Mouse (Mus musculus) hindbrain, embryonic 12.5 days (tissue): ENCODE measurements around the gene Smlr1. TPM values are rescaled to one million over a fixed set of nuclear protein-coding genes. Genes with fewer than 3 reads are reported as not detected.

Experiments used
- ATAC-seq: fragments of 200-750 bp; cut with Nextera tagmentation; 2 replicates; pipeline ENCODE4 v1.8.0; 2017; ENCODE audit warnings: moderate TSS enrichment; ENCODE audit not compliant: low FRiP score
- H3K27ac ChIP-seq: fragments of 300-500 bp; sonication (generic); 2 replicates; pipeline ENCODE4 v1.5.1; 2016; ENCODE audit warnings: mild to moderate bottlenecking
- H3K27me3 ChIP-seq: fragments of 300-500 bp; sonication (generic); 2 replicates; pipeline ENCODE4 v1.6.1; 2016; ENCODE audit warnings: mild to moderate bottlenecking
- H3K36me3 ChIP-seq: fragments of 300-500 bp; sonication (generic); 2 replicates; pipeline ENCODE4 v1.6.1; 2016; ENCODE audit warnings: mild to moderate bottlenecking
- H3K4me1 ChIP-seq: fragments of 300-500 bp; sonication (generic); 2 replicates; pipeline ENCODE4 v1.6.1; 2016
- H3K4me2 ChIP-seq: fragments of 300-500 bp; sonication (generic); replicated peaks from 2 replicates; pipeline ENCODE4 v1.6.1; 2016; ENCODE audit warnings: mild to moderate bottlenecking
- H3K4me3 ChIP-seq: fragments of 300-500 bp; sonication (generic); 2 replicates; pipeline ENCODE4 v1.5.1; 2016; ENCODE audit warnings: mild to moderate bottlenecking
- H3K9ac ChIP-seq: fragments of 300-500 bp; sonication (generic); 2 replicates; pipeline ENCODE4 v1.6.1; 2016; ENCODE audit warnings: mild to moderate bottlenecking, moderate library complexity
- H3K9me3 ChIP-seq: fragments of 300-500 bp; sonication (generic); replicated peaks from 2 replicates; pipeline ENCODE4 v1.6.1; 2016; ENCODE audit warnings: mild to moderate bottlenecking
- WGBS: fragments of 180-500 bp; shearing (Covaris S2); methylation state at CpG from one replicate; pipeline ENCODE4 v1.1.7; 2016; 5-methylcytosine and 5-hydroxymethylcytosine counted together
- polyA plus RNA-seq: library from polyadenylated mRNA; unstranded; fragments of >200 nt; fragmentation: Nextera tagmentation; extraction: Ambion mirVana; gene quantifications from 2 replicates; pipeline ENCODE4 v1.2.1, GENCODE M21; 2016

Smlr1 gene
- polyA plus RNA-seq, 1 experiment from 2014 or later = not detected

DNA sequence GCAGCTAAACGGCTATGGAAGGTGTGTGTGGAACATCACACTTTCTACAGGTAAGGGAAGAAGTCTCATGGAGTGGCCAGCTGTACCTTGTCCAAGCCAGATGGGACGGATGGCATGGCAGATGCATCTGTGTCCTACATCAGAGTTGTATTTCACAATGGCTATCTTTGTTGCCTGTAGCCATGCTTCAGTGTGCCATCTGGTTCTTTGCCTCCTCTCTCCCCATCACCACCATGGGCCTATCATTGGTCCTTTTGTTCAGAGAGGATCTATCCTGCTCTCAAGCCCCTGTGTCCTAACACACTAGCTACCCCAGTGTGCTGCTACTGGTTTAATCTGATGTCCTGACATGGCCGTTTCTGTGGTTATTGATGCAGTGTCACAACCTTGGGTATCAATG lies 56.4 kb downstream of the Smlr1 start:
- Histone ChIP-seq H3K9ac (no peak overlapping the region), H3K9me3 (no peaks in the 10 kb centered on the region), H3K27ac (no peak overlapping the region), H3K27me3 (no peaks in the 10 kb centered on the region), H3K4me3 (no peak overlapping the region), H3K4me2 (no peak overlapping the region), H3K4me1 (no peaks in the 10 kb centered on the region), H3K36me3 (no peaks in the 10 kb centered on the region)
- 91% methylated on average over 3 of the region's 3 CpGs for WGBS
- ATAC-seq = no peak

Other genes with a start within 250 kb of the Smlr1 start
- 22.8 TPM in 2 replicates for gene Akap7, start 228.4 kb downstream of the Smlr1 start, polyA plus RNA-seq
- 47.2 and 55.3 TPM in 2 replicates for gene Epb41l2, start 176.5 kb downstream of the Smlr1 start, polyA plus RNA-seq